Mouse (Mus musculus): ENCODE data around the gene Fgfr2. TPM values are rescaled to one million over a fixed set of nuclear protein-coding genes. Genes with fewer than 3 reads are reported as not detected.

Fgfr2 gene
- polyA plus RNA-seq, 1 experiment: 1.7 TPM

- no peak overlapping the region for H3ac ChIP-seq (ENCODE audit: control insufficient read depth, insufficient read length, low read depth)
- no peaks in the 10 kb centered on the region for H3K27me3 ChIP-seq (ENCODE audit: control insufficient read depth, insufficient read depth, insufficient read length)
- H3K79me3 ChIP-seq (ENCODE audit: low read depth): no peaks in the 10 kb centered on the region
- H3K4me3 ChIP-seq (ENCODE audit: insufficient read depth, poor library complexity, severe bottlenecking): no peak overlapping the region
- peak; percentile 40 for TF ChIP-seq MYOD1 (IDR thresholded peaks at IDR 0.05; ENCODE audit: control insufficient read depth, insufficient read length, low read depth)
- no peak for TF ChIP-seq MYOG (IDR thresholded peaks at IDR 0.05; ENCODE audit: control insufficient read depth, extremely low read depth, insufficient read length)
- H3K79me2 ChIP-seq (ENCODE audit: control insufficient read depth, insufficient read depth): no peaks in the 10 kb centered on the region
- H3K36me3 ChIP-seq (ENCODE audit: control insufficient read depth, insufficient read depth): no peaks in the 10 kb centered on the region
Observed at GRCm38 (mm10) chr7:131153044-131153443, 1970.1 kb downstream of the Fgfr2 start.

- Histone ChIP-seq H3K27me3 (ENCODE audit: control insufficient read depth, insufficient read depth, insufficient read length) (no peaks in the 10 kb centered on the region), H3K36me3 (ENCODE audit: control insufficient read depth, insufficient read depth) (no peaks in the 10 kb centered on the region), H3K79me2 (ENCODE audit: control insufficient read depth, insufficient read depth) (no peaks in the 10 kb centered on the region)
Observed at GRCm38 (mm10) chr7:131150179-131150578, 1973.0 kb downstream of the Fgfr2 start.

GRCm38 (mm10) chr7:131146214-131146613 lies 1976.9 kb downstream of the Fgfr2 start, which contains the start of gene 4933402N03Rik:
4933402N03Rik (minus strand) TSS chr7:131146314.
- Histone ChIP-seq H3K27me3 (ENCODE audit: control insufficient read depth, insufficient read depth, insufficient read length) (no peaks in the 10 kb centered on the region), H3K79me3 (ENCODE audit: low read depth) (no peaks in the 10 kb centered on the region), H3K36me3 (ENCODE audit: control insufficient read depth, insufficient read depth) (no peaks in the 10 kb centered on the region), H3ac (ENCODE audit: control insufficient read depth, insufficient read length, low read depth) (no peak within 1 kb of the TSS), H3K4me3 (ENCODE audit: insufficient read depth, poor library complexity, severe bottlenecking) (no peak within 1 kb of the TSS), H3K79me2 (ENCODE audit: control insufficient read depth, insufficient read depth) (no peaks in the 10 kb centered on the region)
- no peak for TF ChIP-seq FOSL1 (IDR thresholded peaks at IDR 0.05; ENCODE audit: insufficient read depth, low read length, poor library complexity, severe bottlenecking)
- no peak for TF ChIP-seq MAX (IDR thresholded peaks at IDR 0.05)
- no peak for TF ChIP-seq CEBPB (IDR thresholded peaks at IDR 0.05; ENCODE audit: low read depth)
- TF ChIP-seq CTCF (IDR thresholded peaks at IDR 0.05; ENCODE audit: control insufficient read depth, insufficient read depth, insufficient read length): no peak

More at GRCm38 (mm10) chr7:131150179-131150578, 1973.0 kb downstream of the Fgfr2 start:
- TF ChIP-seq MAX (IDR thresholded peaks at IDR 0.05) (no peak), FOSL1 (IDR thresholded peaks at IDR 0.05; ENCODE audit: insufficient read depth, low read length, poor library complexity, severe bottlenecking) (no peak), USF1 (IDR thresholded peaks at IDR 0.05; ENCODE audit: low read depth) (no peak), MYOG (IDR thresholded peaks at IDR 0.05; ENCODE audit: control insufficient read depth, extremely low read depth, insufficient read length) (no peak), CEBPB (IDR thresholded peaks at IDR 0.05; ENCODE audit: low read depth) (no peak), CTCF (IDR thresholded peaks at IDR 0.05; ENCODE audit: control insufficient read depth, insufficient read depth, insufficient read length) (no peak), MYOD1 (IDR thresholded peaks at IDR 0.05; ENCODE audit: control insufficient read depth, insufficient read length, low read depth) (no peak)
- Histone ChIP-seq H3ac (ENCODE audit: control insufficient read depth, insufficient read length, low read depth) (no peak overlapping the region), H3K4me3 (ENCODE audit: insufficient read depth, poor library complexity, severe bottlenecking) (no peak overlapping the region), H3K79me3 (ENCODE audit: low read depth) (no peaks in the 10 kb centered on the region)

- Histone ChIP-seq H3K27me3 (ENCODE audit: control insufficient read depth, insufficient read depth, insufficient read length) (no peaks in the 10 kb centered on the region), H3K79me3 (ENCODE audit: low read depth) (no peaks in the 10 kb centered on the region), H3K4me3 (ENCODE audit: insufficient read depth, poor library complexity, severe bottlenecking) (no peak overlapping the region), H3K79me2 (ENCODE audit: control insufficient read depth, insufficient read depth) (no peaks in the 10 kb centered on the region), H3K36me3 (ENCODE audit: control insufficient read depth, insufficient read depth) (no peaks in the 10 kb centered on the region), H3ac (ENCODE audit: control insufficient read depth, insufficient read length, low read depth) (no peak overlapping the region)
- TF ChIP-seq MYOG (IDR thresholded peaks at IDR 0.05; ENCODE audit: control insufficient read depth, extremely low read depth, insufficient read length): no peak
- no peak for TF ChIP-seq MYOD1 (IDR thresholded peaks at IDR 0.05; ENCODE audit: control insufficient read depth, insufficient read length, low read depth)
- TF ChIP-seq CEBPB (IDR thresholded peaks at IDR 0.05; ENCODE audit: low read depth): no peak
- TF ChIP-seq USF1 (IDR thresholded peaks at IDR 0.05; ENCODE audit: low read depth): no peak
- TF ChIP-seq FOSL1 (IDR thresholded peaks at IDR 0.05; ENCODE audit: insufficient read depth, low read length, poor library complexity, severe bottlenecking): no peak
- no peak for TF ChIP-seq CTCF (IDR thresholded peaks at IDR 0.05; ENCODE audit: control insufficient read depth, insufficient read depth, insufficient read length)
- no peak for TF ChIP-seq MAX (IDR thresholded peaks at IDR 0.05)
Observed at GRCm38 (mm10) chr7:131133181-131133580, 1990.0 kb downstream of the Fgfr2 start.

- H3K27me3 ChIP-seq (ENCODE audit: control insufficient read depth, insufficient read depth, insufficient read length): no peaks in the 10 kb centered on the region
- no peak overlapping the region for H3K4me3 ChIP-seq (ENCODE audit: insufficient read depth, poor library complexity, severe bottlenecking)
- no peak overlapping the region for H3ac ChIP-seq (ENCODE audit: control insufficient read depth, insufficient read length, low read depth)
- H3K79me3 ChIP-seq (ENCODE audit: low read depth): no peaks in the 10 kb centered on the region
- no peaks in the 10 kb centered on the region for H3K36me3 ChIP-seq (ENCODE audit: control insufficient read depth, insufficient read depth)
- TF ChIP-seq MYOG (IDR thresholded peaks at IDR 0.05; ENCODE audit: control insufficient read depth, extremely low read depth, insufficient read length) (no peak), FOSL1 (IDR thresholded peaks at IDR 0.05; ENCODE audit: insufficient read depth, low read length, poor library complexity, severe bottlenecking) (no peak), USF1 (IDR thresholded peaks at IDR 0.05; ENCODE audit: low read depth) (no peak), MYOD1 (IDR thresholded peaks at IDR 0.05; ENCODE audit: control insufficient read depth, insufficient read length, low read depth) (no peak), CTCF (IDR thresholded peaks at IDR 0.05; ENCODE audit: control insufficient read depth, insufficient read depth, insufficient read length) (no peak), CEBPB (IDR thresholded peaks at IDR 0.05; ENCODE audit: low read depth) (no peak), MAX (IDR thresholded peaks at IDR 0.05) (no peak)
- H3K79me2 ChIP-seq (ENCODE audit: control insufficient read depth, insufficient read depth): no peaks in the 10 kb centered on the region
Observed at GRCm38 (mm10) chr7:131130021-131130420, 1993.1 kb downstream of the Fgfr2 start.

- Histone ChIP-seq H3K4me3 (ENCODE audit: insufficient read depth, poor library complexity, severe bottlenecking) (no peak overlapping the region), H3K27me3 (ENCODE audit: control insufficient read depth, insufficient read depth, insufficient read length) (no peaks in the 10 kb centered on the region), H3ac (ENCODE audit: control insufficient read depth, insufficient read length, low read depth) (no peak overlapping the region), H3K79me3 (ENCODE audit: low read depth) (no peaks in the 10 kb centered on the region), H3K36me3 (ENCODE audit: control insufficient read depth, insufficient read depth) (no peaks in the 10 kb centered on the region), H3K79me2 (ENCODE audit: control insufficient read depth, insufficient read depth) (no peaks in the 10 kb centered on the region)
- TF ChIP-seq CTCF (IDR thresholded peaks at IDR 0.05; ENCODE audit: control insufficient read depth, insufficient read depth, insufficient read length): no peak
- no peak for TF ChIP-seq MYOG (IDR thresholded peaks at IDR 0.05; ENCODE audit: control insufficient read depth, extremely low read depth, insufficient read length)
- no peak for TF ChIP-seq MAX (IDR thresholded peaks at IDR 0.05)
- no peak for TF ChIP-seq USF1 (IDR thresholded peaks at IDR 0.05; ENCODE audit: low read depth)
- no peak for TF ChIP-seq MYOD1 (IDR thresholded peaks at IDR 0.05; ENCODE audit: control insufficient read depth, insufficient read length, low read depth)
- TF ChIP-seq CEBPB (IDR thresholded peaks at IDR 0.05; ENCODE audit: low read depth): no peak
Observed at GRCm38 (mm10) chr7:131122210-131122807, 2000.8 kb downstream of the Fgfr2 start.
